Mouse (Mus musculus): ENCODE results near the gene Tom1l2. TPM values are rescaled to one million over a fixed set of nuclear protein-coding genes. Genes with fewer than 3 reads are reported as not detected.
A peak's percentile ranks its signal among the peaks of the same experiment; 100 is the strongest.

Tom1l2 gene
- total and polyA plus RNA-seq, 3 experiments: 4.8 to 10.4 (median 10.4) TPM

DNA sequence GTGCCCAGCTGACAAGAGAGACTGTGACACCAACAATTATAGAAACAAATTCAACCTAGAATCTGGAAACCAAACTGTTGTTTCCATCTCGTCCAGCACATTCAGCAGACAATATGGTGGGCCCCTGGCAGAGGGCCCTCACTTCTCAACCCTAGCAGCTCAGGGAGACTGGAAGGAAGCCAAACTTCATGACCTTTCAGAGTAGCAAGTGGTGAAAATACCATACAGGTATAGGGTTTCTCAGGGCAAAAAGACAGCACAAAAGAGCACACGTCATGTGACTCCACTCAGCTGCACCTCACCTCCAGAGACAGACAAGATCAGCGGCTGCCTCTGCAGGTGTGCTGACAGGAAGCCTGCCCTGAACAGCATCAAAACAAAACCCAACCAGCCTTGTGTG, 18.6 kb downstream of the Tom1l2 start:
- in situ Hi-C loops (cut with MboI; ENCODE audit: low pct_ligation_motif_present, low pct_unique_long_range_greater_than_20kb, low sequenced_read_pairs) (no loop called here), dilution Hi-C loops (cut with MboI; ENCODE audit: extremely low pct_ligation_motif_present, extremely low pct_unique_long_range_greater_than_20kb, low sequenced_read_pairs) (no loop called here)
- Histone ChIP-seq H3K27me3 (replicated peaks) (no peaks in the 10 kb centered on the region), H3K4me1 (ENCODE audit: control insufficient read depth in 1 of 2, insufficient read depth in 2 of 2) (peaks cover 13 to 37% of the 10 kb centered on the region in 2 experiments), H3K4me2 (ENCODE audit: insufficient read depth, low read depth, poor library complexity, severe bottlenecking) (peak overlapping the region; percentile 17; the same call in 1 of the 2 replicates), H3K9ac (ENCODE audit: insufficient read depth, low read depth) (no peak overlapping the region), H3K36me3 (replicated peaks in 1 of 2; ENCODE audit: control insufficient read depth in 1 of 2, insufficient read depth in 1 of 2, low read length in 1 of 2) (peaks cover 0 to 6% of the 10 kb centered on the region in 2 experiments), H3K4me3 (replicated peaks in 1 of 3; ENCODE audit: low read depth in 2 of 3, low read length in 2 of 3, poor library complexity in 1 of 3) (no peak overlapping the region), H3K9me3 (replicated peaks; ENCODE audit: low read length) (no peaks in the 10 kb centered on the region), H3K27ac (ENCODE audit: insufficient read depth, low read depth) (no peak overlapping the region), H3K79me2 (replicated peaks; ENCODE audit: control insufficient read depth, extremely low read depth, insufficient read depth, poor library complexity, severe bottlenecking) (no peaks in the 10 kb centered on the region; the same call in 1 of the 2 replicates)
- TF ChIP-seq TCF12 (IDR thresholded peaks at IDR 0.05; ENCODE audit: low read depth, low read length): 0 out of 2 replicates have a peak, but pooled peaks have one; percentile 5
- peak; percentile 58; the same call in 1 of the 2 replicates for TF ChIP-seq USF2 (conservative IDR thresholded peaks at IDR 0.05; ENCODE audit: low read depth, low read length)
- TF ChIP-seq USF1 (IDR thresholded peaks at IDR 0.05; ENCODE audit: low read depth, low read length): peak; percentile 57
- no peak for TF ChIP-seq IRF4 (IDR thresholded peaks at IDR 0.05; ENCODE audit: low read depth, low read length)
- DNase-seq (ENCODE audit: extremely low read depth): no peak

DNA sequence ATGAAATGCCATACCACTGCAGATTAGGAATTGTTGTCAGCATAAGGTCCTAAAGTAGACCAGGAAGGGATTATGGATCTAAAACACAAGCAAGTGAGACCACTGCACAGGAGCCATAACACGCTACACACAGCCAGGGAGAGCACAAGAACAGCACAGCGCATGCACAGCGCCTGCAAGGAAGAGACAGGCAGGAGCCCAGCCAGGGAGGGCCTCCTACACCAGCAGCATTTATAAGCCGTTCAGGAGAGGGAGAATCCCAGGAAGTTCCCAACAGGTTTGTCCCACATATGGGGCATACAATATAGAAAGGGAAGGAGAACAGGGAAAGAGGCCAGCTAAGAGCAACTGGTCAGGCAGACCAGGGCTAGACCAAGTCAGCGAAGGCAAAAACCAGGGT, 19.2 kb downstream of the Tom1l2 start:
- TF ChIP-seq EP300 (IDR thresholded peaks at IDR 0.05; ENCODE audit: low read length) (no peak), MXI1 (IDR thresholded peaks at IDR 0.05; ENCODE audit: low read depth, low read length) (no peak), PAX5 (IDR thresholded peaks at IDR 0.05; ENCODE audit: low read length) (no peak), MYC (IDR thresholded peaks at IDR 0.05; ENCODE audit: low read depth, low read length) (no peak)
- H3K4me3 ChIP-seq (replicated peaks in 1 of 3; ENCODE audit: low read depth in 2 of 3, low read length in 2 of 3, poor library complexity in 1 of 3): no peak overlapping the region
- DNase-seq (ENCODE audit: extremely low read depth): no peak
- peaks cover 13 to 37% of the 10 kb centered on the region in 2 experiments for H3K4me1 ChIP-seq (ENCODE audit: control insufficient read depth in 1 of 2, insufficient read depth in 2 of 2)
- no peak overlapping the region for H3K9ac ChIP-seq (ENCODE audit: insufficient read depth, low read depth)
- dilution Hi-C loops (cut with MboI; ENCODE audit: extremely low pct_ligation_motif_present, extremely low pct_unique_long_range_greater_than_20kb, low sequenced_read_pairs): no loop called here
- no peaks in the 10 kb centered on the region; the same call in 1 of the 2 replicates for H3K79me2 ChIP-seq (replicated peaks; ENCODE audit: control insufficient read depth, extremely low read depth, insufficient read depth, poor library complexity, severe bottlenecking)
- no peaks in the 10 kb centered on the region for H3K27me3 ChIP-seq (replicated peaks)
- no peak overlapping the region for H3K4me2 ChIP-seq (ENCODE audit: insufficient read depth, low read depth, poor library complexity, severe bottlenecking)
- no peaks in the 10 kb centered on the region for H3K9me3 ChIP-seq (replicated peaks; ENCODE audit: low read length)
- in situ Hi-C loops (cut with MboI; ENCODE audit: low pct_ligation_motif_present, low pct_unique_long_range_greater_than_20kb, low sequenced_read_pairs): no loop called here
- H3K36me3 ChIP-seq (replicated peaks in 1 of 2; ENCODE audit: control insufficient read depth in 1 of 2, insufficient read depth in 1 of 2, low read length in 1 of 2): peaks cover 0 to 9% of the 10 kb centered on the region in 2 experiments
- no peak overlapping the region for H3K27ac ChIP-seq (ENCODE audit: insufficient read depth, low read depth)

DNA sequence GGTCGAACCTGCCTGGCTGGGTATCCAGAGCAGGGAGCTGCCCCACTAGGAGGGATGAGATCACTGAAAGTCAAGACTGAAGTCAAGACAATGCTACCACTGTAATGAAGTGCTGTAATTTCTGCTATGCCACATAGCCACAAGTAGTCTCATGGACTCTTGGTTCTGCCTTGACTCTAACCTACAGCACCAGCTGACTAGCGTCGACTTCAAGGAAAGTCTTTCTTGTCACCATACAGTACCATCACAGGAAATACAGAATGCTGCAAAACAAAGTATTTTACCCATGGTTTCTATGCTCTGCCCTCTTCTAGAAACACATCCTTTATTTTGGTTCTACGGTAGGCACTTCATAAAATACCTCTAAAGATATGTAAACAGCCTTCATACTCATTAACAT, 22.2 kb downstream of the Tom1l2 start:
- Histone ChIP-seq H3K4me3 (replicated peaks in 1 of 3; ENCODE audit: low read depth in 2 of 3, low read length in 2 of 3, poor library complexity in 1 of 3) (no peak overlapping the region), H3K4me1 (ENCODE audit: control insufficient read depth in 1 of 2, insufficient read depth in 2 of 2) (peaks cover 10 to 22% of the 10 kb centered on the region in 2 experiments), H3K9ac (ENCODE audit: insufficient read depth, low read depth) (no peak overlapping the region), H3K36me3 (replicated peaks in 1 of 2; ENCODE audit: control insufficient read depth in 1 of 2, insufficient read depth in 1 of 2, low read length in 1 of 2) (peaks cover 0 to 3% of the 10 kb centered on the region in 2 experiments), H3K4me2 (ENCODE audit: insufficient read depth, low read depth, poor library complexity, severe bottlenecking) (no peak overlapping the region), H3K9me3 (replicated peaks; ENCODE audit: low read length) (no peaks in the 10 kb centered on the region), H3K79me2 (replicated peaks; ENCODE audit: control insufficient read depth, extremely low read depth, insufficient read depth, poor library complexity, severe bottlenecking) (no peaks in the 10 kb centered on the region; the same call in 1 of the 2 replicates), H3K27me3 (replicated peaks) (no peaks in the 10 kb centered on the region), H3K27ac (ENCODE audit: insufficient read depth, low read depth) (no peak overlapping the region)
- DNase-seq (ENCODE audit: extremely low read depth): no peak
- dilution Hi-C loops (cut with MboI; ENCODE audit: extremely low pct_ligation_motif_present, extremely low pct_unique_long_range_greater_than_20kb, low sequenced_read_pairs): no loop called here
- in situ Hi-C loops (cut with MboI; ENCODE audit: low pct_ligation_motif_present, low pct_unique_long_range_greater_than_20kb, low sequenced_read_pairs): no loop called here
- no peak for TF ChIP-seq USF2 (conservative IDR thresholded peaks at IDR 0.05; ENCODE audit: low read depth, low read length)
- TF ChIP-seq EP300 (IDR thresholded peaks at IDR 0.05; ENCODE audit: low read length): no peak
- no peak for TF ChIP-seq GABPA (IDR thresholded peaks at IDR 0.05; ENCODE audit: insufficient replicate concordance, low read depth, low read length)
- no peak for TF ChIP-seq UBTF (IDR thresholded peaks at IDR 0.05; ENCODE audit: low read depth, low read length)
- no peak for TF ChIP-seq MAZ (IDR thresholded peaks at IDR 0.05; ENCODE audit: low read depth, low read length)
- TF ChIP-seq TCF12 (IDR thresholded peaks at IDR 0.05; ENCODE audit: low read depth, low read length): no peak
- TF ChIP-seq ZMIZ1 (IDR thresholded peaks at IDR 0.05; ENCODE audit: low read depth, low read length): no peak
- no peak for TF ChIP-seq CTCF (conservative IDR thresholded peaks at IDR 0.05 in 1 of 2, IDR thresholded peaks at IDR 0.05 in 1 of 2; ENCODE audit: low read depth in 2 of 2, low read length in 2 of 2)
- no peak for TF ChIP-seq MXI1 (IDR thresholded peaks at IDR 0.05; ENCODE audit: low read depth, low read length)
